Mouse (Mus musculus) kidney, adult 2 months (tissue): ENCODE data around the gene Tnpo2.

Source experiments
- CTCF ChIP-seq: fragments of 200-500 bp; conservative IDR thresholded peaks from 2 replicates; pipeline ENCODE4 v1.5.1; 2011; ENCODE audit warnings: low read depth, mild to moderate bottlenecking, control low read depth, low read length, moderate library complexity, mixed read lengths; ENCODE audit not compliant: insufficient read depth, insufficient read length
- POLR2A ChIP-seq: fragments of 200-500 bp; IDR thresholded peaks from one replicate; pipeline ENCODE4 v1.6.1; 2011; ENCODE audit warnings: low read depth, low read length, control low read depth

DNA sequence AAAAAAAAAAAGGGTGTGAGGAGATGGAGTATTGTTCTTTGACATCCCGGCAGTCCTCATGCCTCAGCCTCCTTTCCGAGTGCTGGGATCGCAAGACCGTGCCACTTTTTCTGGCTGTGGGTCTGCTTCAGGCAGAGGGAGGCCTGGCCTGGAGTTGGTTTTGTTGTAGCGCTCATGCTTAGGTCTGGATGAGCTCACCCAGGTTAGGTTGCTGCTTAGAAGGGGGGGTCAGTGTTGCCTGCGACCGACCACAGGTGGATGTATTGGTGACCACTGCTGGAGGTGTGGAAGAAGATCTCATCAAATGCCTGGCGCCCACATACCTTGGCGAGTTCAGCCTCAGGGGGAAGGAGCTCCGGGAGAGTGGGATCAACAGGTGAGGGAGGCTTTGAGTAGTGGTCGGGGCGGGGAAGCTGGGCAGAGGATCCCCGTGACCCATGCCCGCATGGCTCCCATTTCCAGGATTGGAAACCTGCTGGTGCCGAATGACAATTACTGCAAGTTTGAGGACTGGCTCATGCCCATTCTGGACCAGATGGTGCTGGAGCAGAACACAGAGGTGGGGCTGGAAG lies 36.4 kb downstream of the Tnpo2 start:
- TF ChIP-seq POLR2A (no peak), CTCF (no peak)
